Mouse (Mus musculus) embryonic facial prominence, embryonic 13.5 days (tissue): ENCODE data around the gene Trank1. TPM values are rescaled to one million over a fixed set of nuclear protein-coding genes. Genes with fewer than 3 reads are reported as not detected.

ENCODE experiments used
- ATAC-seq: fragments of 200-750 bp; cut with Nextera tagmentation; 2 replicates; pipeline ENCODE4 v1.8.0; 2017; ENCODE audit warnings: low read depth; ENCODE audit not compliant: insufficient number of reproducible peaks, insufficient read depth, low FRiP score, low TSS enrichment
- H3K27ac ChIP-seq: fragments of 300-500 bp; sonication (generic); 2 replicates; pipeline ENCODE4 v1.5.1; 2015; ENCODE audit warnings: moderate library complexity, mild to moderate bottlenecking, inconsistent platforms
- H3K27me3 ChIP-seq: fragments of 300-500 bp; sonication (generic); 2 replicates; pipeline ENCODE4 v1.6.1; 2015; ENCODE audit warnings: mild to moderate bottlenecking, inconsistent platforms
- H3K36me3 ChIP-seq: fragments of 300-500 bp; sonication (generic); 2 replicates; pipeline ENCODE4 v1.6.1; 2015; ENCODE audit warnings: mild to moderate bottlenecking, inconsistent platforms
- H3K4me1 ChIP-seq: fragments of 300-500 bp; sonication (generic); 2 replicates; pipeline ENCODE4 v1.6.1; 2015; ENCODE audit warnings: inconsistent platforms
- H3K4me2 ChIP-seq: fragments of 300-500 bp; sonication (generic); 2 replicates; pipeline ENCODE4 v1.6.1; 2015; ENCODE audit warnings: moderate library complexity, mild to moderate bottlenecking, inconsistent platforms
- H3K4me3 ChIP-seq: fragments of 300-500 bp; sonication (generic); 2 replicates; pipeline ENCODE4 v1.5.1; 2015; ENCODE audit warnings: mild to moderate bottlenecking, inconsistent platforms
- H3K9ac ChIP-seq: fragments of 300-500 bp; sonication (generic); 2 replicates; pipeline ENCODE4 v1.6.1; 2015; ENCODE audit warnings: mild to moderate bottlenecking, inconsistent platforms
- H3K9me3 ChIP-seq: fragments of 300-500 bp; sonication (generic); 2 replicates; pipeline ENCODE4 v1.6.1; 2016; ENCODE audit warnings: inconsistent platforms
- WGBS: fragments of 180-500 bp; shearing (Covaris S2); methylation state at CpG from one replicate; pipeline ENCODE4 v1.1.7; 2015; ENCODE audit warnings: mixed read lengths; 5-methylcytosine and 5-hydroxymethylcytosine counted together
- polyA plus RNA-seq: library from polyadenylated mRNA; unstranded; fragments of >200 nt; fragmentation: Nextera tagmentation; extraction: Ambion mirVana; gene quantifications from 2 replicates; pipeline ENCODE4 v1.2.1, GENCODE M21; 2015

Gene Trank1
- polyA plus RNA-seq, 1 experiment from 2014 or later: 0.49 TPM

DNA sequence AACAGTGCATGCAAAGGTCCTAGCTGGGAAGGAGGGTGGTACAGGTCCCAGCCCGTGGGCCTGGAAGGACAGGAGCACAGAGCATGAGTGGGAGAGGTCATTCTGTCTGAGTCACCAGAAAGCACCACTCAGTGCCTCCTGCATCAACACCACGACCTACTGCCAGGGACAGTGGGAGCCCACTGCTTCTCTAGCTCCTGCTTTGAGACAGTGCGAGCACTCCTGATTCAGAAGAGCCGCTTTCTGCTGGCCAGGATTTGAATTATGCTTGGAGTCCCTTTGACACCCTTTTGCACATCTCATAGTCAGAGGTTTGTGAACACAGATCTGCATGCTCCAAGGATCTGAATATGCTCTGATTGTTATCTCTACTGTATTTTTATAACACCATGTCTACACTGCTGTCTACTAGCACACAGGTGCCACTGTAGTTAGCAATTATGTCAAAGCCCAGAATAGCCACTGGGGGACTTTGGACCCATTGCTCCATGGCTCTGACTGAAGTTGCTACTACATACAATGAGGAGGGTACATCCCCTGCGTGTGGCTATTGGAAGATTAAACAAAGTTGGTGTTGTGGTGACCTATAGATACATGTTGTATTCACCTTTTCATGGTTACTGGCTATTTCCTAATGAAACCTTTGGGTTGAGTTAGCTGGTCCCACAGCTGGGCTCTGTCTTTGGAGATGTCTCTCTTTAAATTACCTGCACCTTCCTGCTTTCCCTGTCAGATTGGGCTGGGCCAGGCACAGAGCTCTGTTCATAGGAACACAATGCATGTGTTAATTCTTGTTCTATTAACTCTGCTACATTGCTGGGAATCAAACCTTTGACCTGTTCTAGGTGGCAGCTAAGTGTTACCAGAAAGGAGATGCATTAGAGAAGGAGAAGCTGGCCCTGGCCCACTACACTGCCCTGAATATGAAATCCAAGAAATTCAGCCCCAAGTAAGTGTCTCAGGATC is 74.3 kb downstream of the Trank1 start:
- no peaks in the 10 kb centered on the region for H3K36me3 ChIP-seq
- H3K9ac ChIP-seq: no peak overlapping the region
- 86% methylated on average over 5 of the region's 5 CpGs for WGBS
- H3K9me3 ChIP-seq: no peaks in the 10 kb centered on the region
- H3K4me3 ChIP-seq: no peak overlapping the region
- no peak for ATAC-seq
- H3K4me2 ChIP-seq: no peak overlapping the region
- H3K27ac ChIP-seq: peak overlapping the region; percentile 48; the same call in 1 of the 2 replicates
- peaks cover 25% of the 10 kb centered on the region for H3K4me1 ChIP-seq
- H3K27me3 ChIP-seq: no peaks in the 10 kb centered on the region

DNA sequence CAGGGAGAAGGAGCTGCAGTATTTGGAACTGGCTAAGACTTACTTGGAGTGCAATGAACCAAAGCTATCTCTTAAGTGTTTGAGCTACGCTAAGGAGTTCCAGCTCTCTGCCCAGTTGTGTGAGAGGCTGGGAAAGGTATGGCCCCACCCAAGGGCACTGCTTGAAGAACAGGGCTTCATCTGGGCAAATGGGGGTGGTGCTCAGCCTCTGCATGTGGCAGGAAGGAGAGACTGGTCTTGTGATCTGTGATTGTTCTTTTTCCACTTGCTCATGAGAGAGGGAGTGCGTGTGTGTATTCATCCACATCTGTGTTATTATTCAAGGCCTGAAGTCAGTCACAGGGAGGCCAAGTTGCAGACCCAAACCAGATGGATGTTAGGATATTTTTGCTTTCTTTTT is 75.0 kb downstream of the Trank1 start:
- H3K36me3 ChIP-seq: no peaks in the 10 kb centered on the region
- no peak for ATAC-seq
- no peak overlapping the region for H3K4me2 ChIP-seq
- no peaks in the 10 kb centered on the region for H3K27me3 ChIP-seq
- WGBS: 53% methylated on average over 2 of the region's 2 CpGs
- no peak overlapping the region for H3K4me3 ChIP-seq
- H3K9me3 ChIP-seq: no peaks in the 10 kb centered on the region
- H3K9ac ChIP-seq: no peak overlapping the region
- H3K4me1 ChIP-seq: peaks cover 26% of the 10 kb centered on the region
- peak overlapping the region; percentile 48; the same call in 1 of the 2 replicates for H3K27ac ChIP-seq

DNA sequence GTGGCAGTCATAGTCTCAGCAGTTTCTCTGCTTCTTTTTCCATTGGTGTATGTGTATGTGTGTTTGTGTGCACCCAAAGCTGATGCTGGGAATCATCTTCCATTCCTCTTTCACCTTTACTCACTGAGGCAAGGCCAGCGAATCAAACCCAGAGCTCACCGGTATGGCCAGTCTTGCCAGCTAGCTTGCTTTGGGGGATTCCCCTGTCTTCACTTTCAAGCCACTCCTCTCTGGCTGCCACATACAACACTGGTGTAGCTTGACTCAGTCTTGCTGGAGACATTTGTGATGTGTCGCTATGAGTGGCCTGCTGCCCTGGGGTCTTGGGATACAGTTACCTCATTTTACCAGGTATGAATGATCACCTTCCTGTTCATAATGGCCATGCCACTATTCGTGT is 76.0 kb downstream of the Trank1 start:
- 76% methylated on average over 4 of the region's 4 CpGs for WGBS
- H3K36me3 ChIP-seq: no peaks in the 10 kb centered on the region
- no peak overlapping the region for H3K4me3 ChIP-seq
- H3K4me2 ChIP-seq: no peak overlapping the region
- no peak overlapping the region for H3K9ac ChIP-seq
- H3K27ac ChIP-seq: no peak overlapping the region
- H3K4me1 ChIP-seq: peaks cover 26% of the 10 kb centered on the region
- no peaks in the 10 kb centered on the region for H3K9me3 ChIP-seq
- no peak for ATAC-seq
- H3K27me3 ChIP-seq: no peaks in the 10 kb centered on the region

DNA sequence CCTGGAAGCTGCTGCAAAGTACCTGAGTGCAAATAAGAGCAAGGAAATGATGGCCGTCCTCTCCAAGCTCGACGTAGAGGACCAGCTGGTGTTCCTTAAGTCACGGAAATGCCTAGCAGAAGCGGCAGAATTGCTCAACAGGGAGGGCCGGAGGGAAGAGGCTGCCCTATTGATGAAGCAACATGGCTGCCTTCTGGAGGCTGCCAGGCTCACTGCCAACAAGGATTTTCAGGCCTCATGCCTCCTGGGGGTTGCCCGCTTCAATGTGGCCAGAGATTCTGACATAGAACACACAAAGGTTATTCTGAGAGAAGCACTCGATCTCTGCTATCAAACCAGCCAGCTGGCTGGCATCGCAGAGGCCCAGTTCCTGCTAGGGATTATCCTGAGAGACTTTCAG is 78.5 kb downstream of the Trank1 start:
- no peak overlapping the region for H3K4me2 ChIP-seq
- H3K4me1 ChIP-seq: peaks cover 17% of the 10 kb centered on the region
- no peak for ATAC-seq
- no peak overlapping the region for H3K4me3 ChIP-seq
- WGBS: 76% methylated on average over 9 of the region's 9 CpGs
- H3K9ac ChIP-seq: no peak overlapping the region
- H3K9me3 ChIP-seq: no peaks in the 10 kb centered on the region
- no peaks in the 10 kb centered on the region for H3K36me3 ChIP-seq
- no peak overlapping the region for H3K27ac ChIP-seq
- H3K27me3 ChIP-seq: no peaks in the 10 kb centered on the region

DNA sequence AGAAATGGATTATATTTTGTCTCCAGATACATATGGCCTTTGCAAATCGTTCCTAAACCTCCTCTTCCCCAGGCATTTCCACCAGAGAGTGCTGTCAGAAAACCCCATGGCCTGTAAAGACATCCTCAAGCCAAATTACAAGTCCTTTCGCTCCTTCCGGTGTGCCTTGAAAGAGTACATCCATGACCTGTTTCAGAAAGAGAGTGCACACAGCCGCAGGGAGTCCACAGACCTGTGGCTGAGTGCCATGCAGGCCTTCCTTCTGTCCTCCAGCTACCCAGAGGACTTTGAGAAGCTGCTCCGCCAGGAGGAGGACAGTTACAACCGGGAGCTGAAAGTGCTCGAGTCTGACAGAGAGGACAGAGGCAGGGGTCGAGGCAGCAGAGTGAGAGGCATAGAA is 79.5 kb downstream of the Trank1 start:
- 80% methylated on average over 8 of the region's 8 CpGs for WGBS
- Histone ChIP-seq H3K9ac (no peak overlapping the region), H3K4me3 (no peak overlapping the region), H3K9me3 (no peaks in the 10 kb centered on the region), H3K4me1 (peaks cover 17% of the 10 kb centered on the region), H3K27ac (no peak overlapping the region), H3K27me3 (no peaks in the 10 kb centered on the region), H3K4me2 (no peak overlapping the region), H3K36me3 (no peaks in the 10 kb centered on the region)
- ATAC-seq: no peak

DNA sequence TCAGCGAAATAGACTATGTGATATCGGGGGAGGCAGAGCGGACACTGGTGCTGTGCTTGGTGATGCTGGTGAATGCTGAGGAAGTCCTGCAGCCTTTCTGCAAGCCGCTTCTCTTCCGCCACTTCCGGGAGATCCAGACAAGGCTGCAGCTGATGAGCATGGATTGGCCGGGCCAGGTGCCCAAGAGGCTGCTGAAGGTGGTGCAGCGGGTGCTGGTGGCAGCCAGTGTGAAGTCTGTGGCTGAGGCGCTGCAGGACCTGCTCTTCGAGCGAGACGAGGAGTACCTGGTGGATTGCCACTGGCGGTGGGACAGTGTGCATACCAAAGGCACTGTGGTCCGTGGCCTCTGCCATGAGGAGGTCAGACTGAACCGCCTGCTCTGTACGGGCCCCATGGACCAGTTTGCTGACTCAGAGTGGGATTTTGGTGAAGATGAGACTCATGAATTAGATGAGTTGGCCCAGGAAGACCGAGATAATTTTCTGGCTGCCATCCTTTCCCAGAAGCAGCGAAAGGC is 80.4 kb downstream of the Trank1 start:
- H3K27me3 ChIP-seq: no peaks in the 10 kb centered on the region
- no peak overlapping the region for H3K9ac ChIP-seq
- no peaks in the 10 kb centered on the region for H3K36me3 ChIP-seq
- no peak overlapping the region for H3K4me3 ChIP-seq
- 89% methylated on average over 18 of the region's 18 CpGs for WGBS
- H3K9me3 ChIP-seq: no peaks in the 10 kb centered on the region
- peaks cover 12% of the 10 kb centered on the region for H3K4me1 ChIP-seq
- H3K4me2 ChIP-seq: no peak overlapping the region
- no peak for ATAC-seq
- no peak overlapping the region for H3K27ac ChIP-seq

DNA sequence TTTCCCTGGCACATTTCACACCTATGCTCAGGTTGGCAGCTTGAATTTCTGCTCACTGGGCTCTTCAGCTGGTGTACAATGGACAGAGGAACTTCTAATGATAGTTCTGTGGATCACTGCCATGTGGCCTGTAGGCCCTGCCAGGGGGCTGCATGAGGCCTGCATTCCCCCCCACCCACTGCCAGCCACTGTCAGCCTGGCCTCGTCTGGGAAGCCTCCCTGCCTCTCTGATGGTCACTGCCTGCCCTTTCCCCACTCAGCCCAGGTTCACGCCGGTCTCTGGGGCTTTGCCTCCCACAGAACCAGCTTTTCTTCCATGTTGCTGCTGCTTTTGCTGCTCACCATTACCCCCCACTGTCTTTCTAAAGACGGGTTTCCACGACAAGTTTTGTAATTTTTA is 83.7 kb downstream of the Trank1 start:
- Histone ChIP-seq H3K4me1 (0 out of 2 replicates have a peak, but pooled peaks cover 3% of the 10 kb centered on the region), H3K4me2 (no peak overlapping the region), H3K27me3 (no peaks in the 10 kb centered on the region), H3K36me3 (no peaks in the 10 kb centered on the region), H3K9ac (no peak overlapping the region), H3K4me3 (no peak overlapping the region), H3K27ac (no peak overlapping the region), H3K9me3 (no peaks in the 10 kb centered on the region)
- ATAC-seq: no peak
- 68% methylated on average over 5 of the region's 5 CpGs for WGBS

DNA sequence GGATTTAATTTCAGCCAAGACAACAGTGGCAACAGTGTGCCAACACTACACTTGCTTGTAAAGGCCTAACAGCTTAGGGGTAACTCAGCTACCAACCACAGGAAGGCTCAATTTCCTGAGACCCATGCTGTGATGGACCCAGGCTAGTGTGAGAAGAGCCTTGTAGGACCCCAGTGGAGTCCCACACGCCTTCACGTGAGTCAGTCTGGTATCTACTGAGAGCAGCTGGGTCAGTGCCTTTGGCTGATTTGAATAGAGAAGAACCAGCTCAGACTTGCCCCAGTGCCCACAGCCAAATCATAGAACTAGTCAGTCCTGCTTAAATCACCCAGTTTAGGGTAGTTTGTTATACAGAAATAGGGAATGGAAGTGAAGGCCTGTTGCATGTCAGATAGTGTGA is 86.5 kb downstream of the Trank1 start:
- Histone ChIP-seq H3K4me2 (no peak overlapping the region), H3K27me3 (no peaks in the 10 kb centered on the region), H3K9ac (no peak overlapping the region), H3K9me3 (no peaks in the 10 kb centered on the region), H3K27ac (no peak overlapping the region), H3K4me1 (no peaks in the 10 kb centered on the region), H3K4me3 (no peak overlapping the region), H3K36me3 (no peaks in the 10 kb centered on the region)
- 60% methylated on average over 2 of the region's 2 CpGs for WGBS
- ATAC-seq: no peak

DNA sequence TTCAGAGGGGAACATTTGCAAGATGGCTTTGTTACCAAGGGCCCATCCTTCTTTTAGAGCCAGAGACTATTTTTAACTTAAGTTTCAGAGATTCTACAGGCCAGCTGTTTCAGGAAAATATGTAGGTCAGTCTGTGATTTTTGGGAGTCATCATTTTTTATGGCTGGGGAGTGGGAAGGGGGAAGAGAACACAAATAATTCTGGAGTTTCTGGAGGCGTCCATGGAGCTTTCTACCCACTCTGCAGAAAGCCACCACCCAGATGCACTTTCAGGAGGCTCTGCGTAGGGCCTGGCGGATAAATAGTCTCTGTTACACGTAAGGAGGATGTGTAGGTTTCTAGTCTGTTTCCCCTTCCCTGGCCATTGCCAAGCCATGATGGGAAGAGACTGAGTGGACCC is 88.5 kb downstream of the Trank1 start:
- Histone ChIP-seq H3K27me3 (no peaks in the 10 kb centered on the region), H3K27ac (no peak overlapping the region), H3K36me3 (no peaks in the 10 kb centered on the region), H3K4me2 (no peak overlapping the region), H3K4me3 (no peak overlapping the region), H3K9me3 (no peaks in the 10 kb centered on the region), H3K4me1 (no peaks in the 10 kb centered on the region), H3K9ac (no peak overlapping the region)
- ATAC-seq: no peak
- 81% methylated on average over 4 of the region's 4 CpGs for WGBS

DNA sequence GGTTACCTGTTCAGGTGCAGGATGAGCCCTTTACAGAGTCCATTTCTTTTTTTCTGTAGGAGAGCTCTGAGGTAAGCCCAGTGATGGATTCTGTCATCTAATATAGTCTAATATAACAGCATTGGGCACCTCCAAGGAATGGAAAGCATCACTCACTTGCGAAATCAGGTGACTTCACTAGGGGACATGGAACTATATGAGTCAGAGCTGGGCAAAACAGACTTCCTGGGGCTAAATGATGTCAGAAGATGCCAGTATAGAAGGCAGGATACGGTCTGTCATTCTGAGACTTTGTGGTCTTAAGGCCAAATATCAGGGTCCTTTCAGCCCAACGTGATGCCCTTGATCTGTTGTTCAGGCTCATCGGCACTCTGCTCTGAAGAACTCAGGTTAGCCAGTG is 91.6 kb downstream of the Trank1 start:
- WGBS: 91% methylated on average over 4 of the region's 4 CpGs
- H3K36me3 ChIP-seq: no peaks in the 10 kb centered on the region
- no peaks in the 10 kb centered on the region for H3K27me3 ChIP-seq
- no peak overlapping the region for H3K27ac ChIP-seq
- H3K4me1 ChIP-seq: peaks cover 5% of the 10 kb centered on the region; the same call in 1 of the 2 replicates
- no peaks in the 10 kb centered on the region for H3K9me3 ChIP-seq
- no peak overlapping the region for H3K9ac ChIP-seq
- no peak for ATAC-seq
- H3K4me3 ChIP-seq: no peak overlapping the region
- H3K4me2 ChIP-seq: no peak overlapping the region

DNA sequence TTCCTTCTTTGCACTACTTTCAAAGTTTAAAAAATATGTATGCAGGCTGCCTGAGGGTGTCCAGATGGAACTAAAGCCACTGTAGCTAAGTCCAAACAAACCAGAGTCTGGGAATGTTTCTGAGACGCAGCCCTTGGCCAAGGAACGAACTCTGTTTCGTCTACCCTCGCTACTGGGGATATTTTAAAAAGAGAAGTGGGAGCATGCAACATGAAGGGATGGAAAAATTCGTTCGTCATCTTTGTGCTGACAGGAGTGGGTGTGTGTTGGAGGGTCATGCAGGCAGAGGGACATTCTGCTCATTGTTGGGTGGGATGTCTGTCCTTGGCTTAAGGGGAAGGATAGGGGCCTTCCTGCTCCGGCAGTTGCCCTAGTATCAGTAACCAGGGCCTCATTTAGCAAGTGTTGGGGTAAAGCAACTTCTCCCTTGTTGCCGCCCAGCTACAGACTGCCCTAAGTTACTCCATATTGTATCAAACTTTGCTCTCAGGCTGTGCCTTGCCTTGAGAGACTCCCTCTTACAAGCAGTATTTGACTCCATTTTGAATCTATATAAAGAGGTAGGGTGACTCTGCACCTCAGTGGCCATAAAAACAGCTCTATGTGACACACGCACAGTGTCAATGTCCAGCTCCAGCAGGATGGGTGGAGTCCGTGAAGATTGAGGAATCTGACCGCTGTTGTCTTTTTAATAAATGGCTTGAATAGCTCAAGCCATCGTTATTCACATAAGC is 93.0 kb downstream of the Trank1 start:
- no peaks in the 10 kb centered on the region for H3K36me3 ChIP-seq
- no peaks in the 10 kb centered on the region for H3K9me3 ChIP-seq
- H3K4me3 ChIP-seq: no peak overlapping the region
- no peak overlapping the region for H3K9ac ChIP-seq
- 82% methylated on average over 12 of the region's 12 CpGs for WGBS
- no peak for ATAC-seq
- H3K27me3 ChIP-seq: no peaks in the 10 kb centered on the region
- no peak overlapping the region for H3K27ac ChIP-seq
- no peak overlapping the region for H3K4me2 ChIP-seq
- H3K4me1 ChIP-seq: peaks cover 7% of the 10 kb centered on the region; the same call in 1 of the 2 replicates
